Mouse (Mus musculus): ENCODE results near the gene Mapk8. TPM values are rescaled to one million over a fixed set of nuclear protein-coding genes. Genes with fewer than 3 reads are reported as not detected.

Mapk8 gene
- polyA plus RNA-seq (2015; fragmentation: Nextera tagmentation; extraction: Ambion mirVana): 35.8 TPM in 2 replicates

- Histone ChIP-seq H3K27me3 (peaks cover 20% of the 10 kb centered on the region), H3K4me1 (peaks cover 18% of the 10 kb centered on the region), H3K9ac (peak within 1 kb of the TSS; percentile 93), H3K27ac (peak within 1 kb of the TSS; percentile 90), H3K36me3 (ENCODE audit: poor library complexity, severe bottlenecking) (no peaks in the 10 kb centered on the region), H3K9me3 (replicated peaks) (no peaks in the 10 kb centered on the region), H3K4me3 (peak within 1 kb of the TSS; percentile 84), H3K4me2 (peak within 1 kb of the TSS; percentile 63)
- peak; percentile 97 for ATAC-seq
- 0% methylated on average over 60 of the region's 70 CpGs for WGBS
Observed at GRCm38 (mm10) chr14:33447027-33447569, at the start of gene Mapk8. TSS of gene Mapk8 (minus strand) at chr14:33447158.

GRCm38 (mm10) chr14:33495226-33495625 is 48.3 kb upstream of the Mapk8 start:
- 62% methylated on average over 4 of the region's 4 CpGs for WGBS

GRCm38 (mm10) chr14:33487805-33488550 is 41.0 kb upstream of the Mapk8 start:
- H3K9me3 ChIP-seq (replicated peaks): no peaks in the 10 kb centered on the region
- no peaks in the 10 kb centered on the region for H3K36me3 ChIP-seq (ENCODE audit: poor library complexity, severe bottlenecking)
- 0 out of 2 replicates have a peak, but pooled peaks cover 7% of the 10 kb centered on the region for H3K4me1 ChIP-seq
- H3K9ac ChIP-seq: no peak overlapping the region
- peak; percentile 24; the same call in 1 of the 2 replicates for ATAC-seq
- no peak overlapping the region for H3K4me2 ChIP-seq
- no peak overlapping the region for H3K27ac ChIP-seq
- no peak overlapping the region for H3K4me3 ChIP-seq
- H3K27me3 ChIP-seq: no peaks in the 10 kb centered on the region
- WGBS: 64% methylated on average over 15 of the region's 15 CpGs

More at GRCm38 (mm10) chr14:33495226-33495625, 48.3 kb upstream of the Mapk8 start:
- H3K27ac ChIP-seq: no peak overlapping the region
- no peak for ATAC-seq
- no peak overlapping the region for H3K4me2 ChIP-seq
- no peak overlapping the region for H3K4me3 ChIP-seq
- no peaks in the 10 kb centered on the region for H3K36me3 ChIP-seq (ENCODE audit: poor library complexity, severe bottlenecking)
- H3K4me1 ChIP-seq: no peaks in the 10 kb centered on the region
- no peak overlapping the region for H3K9ac ChIP-seq
- no peaks in the 10 kb centered on the region for H3K27me3 ChIP-seq
- no peaks in the 10 kb centered on the region for H3K9me3 ChIP-seq (replicated peaks)

- H3K4me2 ChIP-seq: no peak overlapping the region
- no peak overlapping the region for H3K27ac ChIP-seq
- H3K36me3 ChIP-seq (ENCODE audit: poor library complexity, severe bottlenecking): no peaks in the 10 kb centered on the region
- H3K9me3 ChIP-seq (replicated peaks): no peaks in the 10 kb centered on the region
- H3K4me1 ChIP-seq: no peaks in the 10 kb centered on the region
- H3K9ac ChIP-seq: no peak overlapping the region
- WGBS: 74% methylated on average over 3 of the region's 3 CpGs
- no peaks in the 10 kb centered on the region for H3K27me3 ChIP-seq
- no peak for ATAC-seq
- H3K4me3 ChIP-seq: no peak overlapping the region
Observed at GRCm38 (mm10) chr14:33481991-33482390, 35.0 kb upstream of the Mapk8 start.

- H3K4me1 ChIP-seq: no peaks in the 10 kb centered on the region
- no peak overlapping the region for H3K27ac ChIP-seq
- H3K9ac ChIP-seq: no peak overlapping the region
- H3K4me3 ChIP-seq: no peak overlapping the region
- H3K4me2 ChIP-seq: no peak overlapping the region
- no peak for ATAC-seq
- H3K36me3 ChIP-seq (ENCODE audit: poor library complexity, severe bottlenecking): no peaks in the 10 kb centered on the region
- no peaks in the 10 kb centered on the region for H3K9me3 ChIP-seq (replicated peaks)
- WGBS: 17% methylated on average over 3 of the region's 3 CpGs
- H3K27me3 ChIP-seq: no peaks in the 10 kb centered on the region
Observed at GRCm38 (mm10) chr14:33476094-33476760, 29.3 kb upstream of the Mapk8 start.

GRCm38 (mm10) chr14:33474461-33474860 is 27.5 kb upstream of the Mapk8 start:
- no peak for ATAC-seq
- WGBS: 52% methylated on average over 2 of the region's 2 CpGs

GRCm38 (mm10) chr14:33471331-33471730 is 24.4 kb upstream of the Mapk8 start, which contains the start of gene Frmpd2:
TSS of gene Frmpd2 (plus strand) at chr14:33471696.
- WGBS: 24% methylated on average over 3 of the region's 3 CpGs
- Histone ChIP-seq H3K36me3 (ENCODE audit: poor library complexity, severe bottlenecking) (no peaks in the 10 kb centered on the region), H3K27ac (no peak within 1 kb of the TSS), H3K4me3 (no peak within 1 kb of the TSS), H3K9me3 (replicated peaks) (no peaks in the 10 kb centered on the region), H3K4me2 (no peak within 1 kb of the TSS), H3K27me3 (no peaks in the 10 kb centered on the region), H3K4me1 (no peaks in the 10 kb centered on the region), H3K9ac (no peak within 1 kb of the TSS)
- ATAC-seq: no peak

More at GRCm38 (mm10) chr14:33474461-33474860, 27.5 kb upstream of the Mapk8 start:
- Histone ChIP-seq H3K36me3 (ENCODE audit: poor library complexity, severe bottlenecking) (no peaks in the 10 kb centered on the region), H3K4me2 (no peak overlapping the region), H3K27me3 (no peaks in the 10 kb centered on the region), H3K9ac (no peak overlapping the region), H3K4me1 (no peaks in the 10 kb centered on the region), H3K27ac (no peak overlapping the region), H3K9me3 (replicated peaks) (no peaks in the 10 kb centered on the region), H3K4me3 (no peak overlapping the region)

- Histone ChIP-seq H3K4me1 (no peaks in the 10 kb centered on the region), H3K27ac (no peak overlapping the region), H3K4me3 (no peak overlapping the region), H3K9ac (no peak overlapping the region), H3K4me2 (no peak overlapping the region), H3K27me3 (no peaks in the 10 kb centered on the region), H3K9me3 (replicated peaks) (no peaks in the 10 kb centered on the region), H3K36me3 (ENCODE audit: poor library complexity, severe bottlenecking) (no peaks in the 10 kb centered on the region)
- 88% methylated on average over 6 of the region's 6 CpGs for WGBS
- ATAC-seq: no peak
Observed at GRCm38 (mm10) chr14:33467766-33468165, 20.8 kb upstream of the Mapk8 start.

- no peaks in the 10 kb centered on the region for H3K9me3 ChIP-seq (replicated peaks)
- no peak overlapping the region for H3K4me2 ChIP-seq
- 60% methylated on average over 3 of the region's 3 CpGs for WGBS
- ATAC-seq: no peak
- no peak overlapping the region for H3K4me3 ChIP-seq
- H3K27ac ChIP-seq: no peak overlapping the region
- no peaks in the 10 kb centered on the region for H3K4me1 ChIP-seq
- H3K9ac ChIP-seq: no peak overlapping the region
- H3K27me3 ChIP-seq: no peaks in the 10 kb centered on the region
- H3K36me3 ChIP-seq (ENCODE audit: poor library complexity, severe bottlenecking): no peaks in the 10 kb centered on the region
Observed at GRCm38 (mm10) chr14:33463658-33464057, 16.7 kb upstream of the Mapk8 start.

GRCm38 (mm10) chr14:33450331-33450730 is 3.4 kb upstream of the Mapk8 start:
- Histone ChIP-seq H3K4me2 (no peak overlapping the region), H3K9ac (no peak overlapping the region), H3K4me1 (peaks cover 7% of the 10 kb centered on the region), H3K9me3 (replicated peaks) (no peaks in the 10 kb centered on the region), H3K27me3 (peaks cover 20% of the 10 kb centered on the region), H3K27ac (no peak overlapping the region), H3K36me3 (ENCODE audit: poor library complexity, severe bottlenecking) (no peaks in the 10 kb centered on the region), H3K4me3 (no peak overlapping the region)
- no peak for ATAC-seq

GRCm38 (mm10) chr14:33449296-33449840 is 2.4 kb upstream of the Mapk8 start:
- Histone ChIP-seq H3K36me3 (ENCODE audit: poor library complexity, severe bottlenecking) (no peaks in the 10 kb centered on the region), H3K9me3 (replicated peaks) (no peaks in the 10 kb centered on the region), H3K27ac (no peak overlapping the region), H3K27me3 (peaks cover 20% of the 10 kb centered on the region), H3K4me2 (no peak overlapping the region), H3K9ac (no peak overlapping the region), H3K4me3 (no peak overlapping the region), H3K4me1 (peaks cover 11% of the 10 kb centered on the region)
- WGBS: 74% methylated on average over 2 of the region's 2 CpGs
- ATAC-seq: no peak

GRCm38 (mm10) chr14:33448276-33448675 is 1.3 kb upstream of the Mapk8 start:
- H3K4me1 ChIP-seq: peaks cover 18% of the 10 kb centered on the region
- H3K9ac ChIP-seq: no peak overlapping the region
- no peaks in the 10 kb centered on the region for H3K36me3 ChIP-seq (ENCODE audit: poor library complexity, severe bottlenecking)
- H3K4me3 ChIP-seq: no peak overlapping the region
- WGBS: 81% methylated on average over 4 of the region's 4 CpGs
- no peak for ATAC-seq
- H3K27ac ChIP-seq: no peak overlapping the region
- H3K9me3 ChIP-seq (replicated peaks): no peaks in the 10 kb centered on the region
- no peak overlapping the region for H3K4me2 ChIP-seq
- H3K27me3 ChIP-seq: peaks cover 20% of the 10 kb centered on the region
